Mouse (Mus musculus): ENCODE results near the gene Atp6ap1l. TPM values are rescaled to one million over a fixed set of nuclear protein-coding genes. Genes with fewer than 3 reads are reported as not detected.

The Atp6ap1l gene
- polyA plus RNA-seq, 1 experiment from 2014 or later, result 0.28 TPM

GRCm38 (mm10) chr13:90912760-90913674 lies 7.9 kb upstream of the Atp6ap1l start:
- no peak overlapping the region for H3K4me2 ChIP-seq (ENCODE audit: low read depth, severe bottlenecking)
- H3K9ac ChIP-seq (ENCODE audit: low read length), result no peak overlapping the region
- no peaks in the 10 kb centered on the region for H3K36me3 ChIP-seq (ENCODE audit: control insufficient read depth, insufficient read depth, low read length)
- ATAC-seq (ENCODE audit: insufficient number of reproducible peaks, low FRiP score, low TSS enrichment, low read depth), result no peak
- H3K9me3 ChIP-seq (ENCODE audit: control insufficient read depth, low read length), result no peaks in the 10 kb centered on the region
- DNase-seq (ENCODE audit: low spot score), result no peak
- no peaks in the 10 kb centered on the region for H3K4me1 ChIP-seq (ENCODE audit: control insufficient read depth, insufficient read depth, low read length)
- no peak overlapping the region for H3K4me3 ChIP-seq (ENCODE audit: low read depth, low read length)
- WGBS, result 86% methylated on average over 17 of the region's 17 CpGs
- H3K27me3 ChIP-seq (ENCODE audit: control insufficient read depth, insufficient read depth, low read length), result no peaks in the 10 kb centered on the region
- no peak overlapping the region for H3K27ac ChIP-seq (replicated peaks; ENCODE audit: low read depth, low read length)

GRCm38 (mm10) chr13:90907376-90907775 lies 2.2 kb upstream of the Atp6ap1l start:
- Histone ChIP-seq H3K36me3 (ENCODE audit: control insufficient read depth, insufficient read depth, low read length) (no peaks in the 10 kb centered on the region), H3K27me3 (ENCODE audit: control insufficient read depth, insufficient read depth, low read length) (no peaks in the 10 kb centered on the region), H3K27ac (replicated peaks; ENCODE audit: low read depth, low read length) (no peak overlapping the region), H3K4me2 (ENCODE audit: low read depth, severe bottlenecking) (no peak overlapping the region), H3K9me3 (ENCODE audit: control insufficient read depth, low read length) (no peaks in the 10 kb centered on the region), H3K4me3 (ENCODE audit: low read depth, low read length) (no peak overlapping the region), H3K4me1 (ENCODE audit: control insufficient read depth, insufficient read depth, low read length) (no peaks in the 10 kb centered on the region), H3K9ac (ENCODE audit: low read length) (no peak overlapping the region)
- DNase-seq (ENCODE audit: low spot score), result no peak
- no peak for ATAC-seq (ENCODE audit: insufficient number of reproducible peaks, low FRiP score, low TSS enrichment, low read depth)
- WGBS, result 91% methylated on average over 12 of the region's 12 CpGs

- no peak for ATAC-seq (ENCODE audit: insufficient number of reproducible peaks, low FRiP score, low TSS enrichment, low read depth)
- Histone ChIP-seq H3K4me2 (ENCODE audit: low read depth, severe bottlenecking) (no peak overlapping the region), H3K9me3 (ENCODE audit: control insufficient read depth, low read length) (no peaks in the 10 kb centered on the region), H3K4me3 (ENCODE audit: low read depth, low read length) (no peak overlapping the region), H3K36me3 (ENCODE audit: control insufficient read depth, insufficient read depth, low read length) (no peaks in the 10 kb centered on the region), H3K27me3 (ENCODE audit: control insufficient read depth, insufficient read depth, low read length) (no peaks in the 10 kb centered on the region), H3K9ac (ENCODE audit: low read length) (no peak overlapping the region), H3K4me1 (ENCODE audit: control insufficient read depth, insufficient read depth, low read length) (no peaks in the 10 kb centered on the region), H3K27ac (replicated peaks; ENCODE audit: low read depth, low read length) (no peak overlapping the region)
- no peak for DNase-seq (ENCODE audit: low spot score)
- WGBS, result 92% methylated on average over 12 of the region's 12 CpGs
Observed at GRCm38 (mm10) chr13:90896821-90897220, 8.3 kb downstream of the Atp6ap1l start.

GRCm38 (mm10) chr13:90896098-90896497 lies 9.1 kb downstream of the Atp6ap1l start:
- Histone ChIP-seq H3K4me3 (ENCODE audit: low read depth, low read length) (no peak overlapping the region), H3K4me1 (ENCODE audit: control insufficient read depth, insufficient read depth, low read length) (no peaks in the 10 kb centered on the region), H3K27me3 (ENCODE audit: control insufficient read depth, insufficient read depth, low read length) (no peaks in the 10 kb centered on the region), H3K4me2 (ENCODE audit: low read depth, severe bottlenecking) (no peak overlapping the region), H3K27ac (replicated peaks; ENCODE audit: low read depth, low read length) (no peak overlapping the region), H3K9me3 (ENCODE audit: control insufficient read depth, low read length) (no peaks in the 10 kb centered on the region), H3K9ac (ENCODE audit: low read length) (no peak overlapping the region), H3K36me3 (ENCODE audit: control insufficient read depth, insufficient read depth, low read length) (no peaks in the 10 kb centered on the region)
- ATAC-seq (ENCODE audit: insufficient number of reproducible peaks, low FRiP score, low TSS enrichment, low read depth) (no peak), DNase-seq (ENCODE audit: low spot score) (no peak)
- WGBS, result 33% methylated on average over 2 of the region's 2 CpGs

GRCm38 (mm10) chr13:90894819-90895218 lies 10.3 kb downstream of the Atp6ap1l start:
- H3K4me3 ChIP-seq (ENCODE audit: low read depth, low read length), result no peak overlapping the region
- H3K4me1 ChIP-seq (ENCODE audit: control insufficient read depth, insufficient read depth, low read length), result no peaks in the 10 kb centered on the region
- H3K9ac ChIP-seq (ENCODE audit: low read length), result no peak overlapping the region
- H3K9me3 ChIP-seq (ENCODE audit: control insufficient read depth, low read length), result no peaks in the 10 kb centered on the region
- no peaks in the 10 kb centered on the region for H3K27me3 ChIP-seq (ENCODE audit: control insufficient read depth, insufficient read depth, low read length)
- 90% methylated on average over 4 of the region's 4 CpGs for WGBS
- no peaks in the 10 kb centered on the region for H3K36me3 ChIP-seq (ENCODE audit: control insufficient read depth, insufficient read depth, low read length)
- ATAC-seq (ENCODE audit: insufficient number of reproducible peaks, low FRiP score, low TSS enrichment, low read depth), result no peak
- DNase-seq (ENCODE audit: low spot score), result no peak
- H3K27ac ChIP-seq (replicated peaks; ENCODE audit: low read depth, low read length), result no peak overlapping the region
- no peak overlapping the region for H3K4me2 ChIP-seq (ENCODE audit: low read depth, severe bottlenecking)

GRCm38 (mm10) chr13:90890111-90890510 lies 15.0 kb downstream of the Atp6ap1l start:
- H3K27me3 ChIP-seq (ENCODE audit: control insufficient read depth, insufficient read depth, low read length), result no peaks in the 10 kb centered on the region
- H3K27ac ChIP-seq (replicated peaks; ENCODE audit: low read depth, low read length), result no peak overlapping the region
- no peak overlapping the region for H3K4me3 ChIP-seq (ENCODE audit: low read depth, low read length)
- no peaks in the 10 kb centered on the region for H3K36me3 ChIP-seq (ENCODE audit: control insufficient read depth, insufficient read depth, low read length)
- no peaks in the 10 kb centered on the region for H3K9me3 ChIP-seq (ENCODE audit: control insufficient read depth, low read length)
- no peak for ATAC-seq (ENCODE audit: insufficient number of reproducible peaks, low FRiP score, low TSS enrichment, low read depth)
- WGBS, result 92% methylated on average over 5 of the region's 5 CpGs
- H3K9ac ChIP-seq (ENCODE audit: low read length), result no peak overlapping the region
- peaks cover 3% of the 10 kb centered on the region; the same call in 1 of the 2 replicates for H3K4me1 ChIP-seq (ENCODE audit: control insufficient read depth, insufficient read depth, low read length)
- no peak for DNase-seq (ENCODE audit: low spot score)
- no peak overlapping the region for H3K4me2 ChIP-seq (ENCODE audit: low read depth, severe bottlenecking)

- Histone ChIP-seq H3K4me3 (ENCODE audit: low read depth, low read length) (peak overlapping the region; percentile 28), H3K9ac (ENCODE audit: low read length) (no peak overlapping the region)
Observed at GRCm38 (mm10) chr13:90886568-90886983, 18.6 kb downstream of the Atp6ap1l start.

GRCm38 (mm10) chr13:90885856-90886532 lies 19.2 kb downstream of the Atp6ap1l start:
- no peak overlapping the region for H3K27ac ChIP-seq (replicated peaks; ENCODE audit: low read depth, low read length)
- DNase-seq (ENCODE audit: low spot score), result no peak
- WGBS, result 44% methylated on average over 13 of the region's 13 CpGs
- ATAC-seq (ENCODE audit: insufficient number of reproducible peaks, low FRiP score, low TSS enrichment, low read depth), result peak; percentile 28; the same call in 1 of the 2 replicates
- H3K27me3 ChIP-seq (ENCODE audit: control insufficient read depth, insufficient read depth, low read length), result no peaks in the 10 kb centered on the region
- H3K9ac ChIP-seq (ENCODE audit: low read length), result no peak overlapping the region
- no peaks in the 10 kb centered on the region for H3K36me3 ChIP-seq (ENCODE audit: control insufficient read depth, insufficient read depth, low read length)
- H3K4me3 ChIP-seq (ENCODE audit: low read depth, low read length), result peak overlapping the region; percentile 28
- H3K4me1 ChIP-seq (ENCODE audit: control insufficient read depth, insufficient read depth, low read length), result peaks cover 3% of the 10 kb centered on the region; the same call in 1 of the 2 replicates
- H3K9me3 ChIP-seq (ENCODE audit: control insufficient read depth, low read length), result no peaks in the 10 kb centered on the region; the same call in 1 of the 2 replicates
- H3K4me2 ChIP-seq (ENCODE audit: low read depth, severe bottlenecking), result peak overlapping the region; percentile 52

More at GRCm38 (mm10) chr13:90886568-90886983, 18.6 kb downstream of the Atp6ap1l start:
- under 1% methylated on average over 18 of the region's 18 CpGs for WGBS
- H3K27ac ChIP-seq (replicated peaks; ENCODE audit: low read depth, low read length), result no peak overlapping the region
- peaks cover 3% of the 10 kb centered on the region; the same call in 1 of the 2 replicates for H3K4me1 ChIP-seq (ENCODE audit: control insufficient read depth, insufficient read depth, low read length)
- no peaks in the 10 kb centered on the region for H3K27me3 ChIP-seq (ENCODE audit: control insufficient read depth, insufficient read depth, low read length)
- ATAC-seq (ENCODE audit: insufficient number of reproducible peaks, low FRiP score, low TSS enrichment, low read depth) (peak; percentile 67), DNase-seq (ENCODE audit: low spot score) (peak; percentile 87)
- no peaks in the 10 kb centered on the region; the same call in 1 of the 2 replicates for H3K9me3 ChIP-seq (ENCODE audit: control insufficient read depth, low read length)
- H3K36me3 ChIP-seq (ENCODE audit: control insufficient read depth, insufficient read depth, low read length), result no peaks in the 10 kb centered on the region
- H3K4me2 ChIP-seq (ENCODE audit: low read depth, severe bottlenecking), result peak overlapping the region; percentile 52

Data from limb, embryonic 11.5 days (tissue).